Mouse (Mus musculus) stomach, embryonic 15.5 days (tissue): ENCODE measurements around the gene Tmem63b. TPM values are rescaled to one million over a fixed set of nuclear protein-coding genes. Genes with fewer than 3 reads are reported as not detected.

Source experiments
- ATAC-seq: fragments of 200-750 bp; cut with Nextera tagmentation; 2 replicates; pipeline ENCODE4 v1.8.0; 2017; ENCODE audit warnings: low read depth, moderate number of reproducible peaks, moderate TSS enrichment; ENCODE audit not compliant: insufficient read depth, low FRiP score
- H3K27ac ChIP-seq: fragments of 300-500 bp; sonication (generic); 2 replicates; pipeline ENCODE4 v1.5.1; 2015; ENCODE audit warnings: mild to moderate bottlenecking, inconsistent platforms
- H3K27me3 ChIP-seq: fragments of 300-500 bp; sonication (generic); replicated peaks from 2 replicates; pipeline ENCODE4 v1.6.1; 2015; ENCODE audit warnings: inconsistent platforms
- H3K36me3 ChIP-seq: fragments of 300-500 bp; sonication (generic); 2 replicates; pipeline ENCODE4 v1.6.1; 2015; ENCODE audit warnings: inconsistent platforms
- H3K4me1 ChIP-seq: fragments of 300-500 bp; sonication (generic); 2 replicates; pipeline ENCODE4 v1.6.1; 2015; ENCODE audit warnings: inconsistent platforms
- H3K4me2 ChIP-seq: fragments of 300-500 bp; sonication (generic); 2 replicates; pipeline ENCODE4 v1.6.1; 2015; ENCODE audit warnings: mild to moderate bottlenecking, inconsistent platforms
- H3K4me3 ChIP-seq: fragments of 300-500 bp; sonication (generic); replicated peaks from 2 replicates; pipeline ENCODE4 v1.5.1; 2015; ENCODE audit warnings: inconsistent platforms
- H3K9ac ChIP-seq: fragments of 300-500 bp; sonication (generic); 2 replicates; pipeline ENCODE4 v1.6.1; 2015; ENCODE audit warnings: inconsistent platforms
- H3K9me3 ChIP-seq: fragments of 300-500 bp; sonication (generic); 2 replicates; pipeline ENCODE4 v1.6.1; 2016; ENCODE audit warnings: inconsistent platforms
- WGBS: fragments of 180-500 bp; shearing (Covaris S2); methylation state at CpG from one replicate; pipeline ENCODE4 v1.1.7; 2015; 5-methylcytosine and 5-hydroxymethylcytosine counted together
- polyA plus RNA-seq: library from polyadenylated mRNA; unstranded; fragments of >200 nt; fragmentation: Nextera tagmentation; extraction: Ambion mirVana; gene quantifications from 2 replicates; pipeline ENCODE4 v1.2.1, GENCODE M21; 2015

Gene Tmem63b
- polyA plus RNA-seq, 1 experiment from 2014 or later: 39.8 TPM

DNA sequence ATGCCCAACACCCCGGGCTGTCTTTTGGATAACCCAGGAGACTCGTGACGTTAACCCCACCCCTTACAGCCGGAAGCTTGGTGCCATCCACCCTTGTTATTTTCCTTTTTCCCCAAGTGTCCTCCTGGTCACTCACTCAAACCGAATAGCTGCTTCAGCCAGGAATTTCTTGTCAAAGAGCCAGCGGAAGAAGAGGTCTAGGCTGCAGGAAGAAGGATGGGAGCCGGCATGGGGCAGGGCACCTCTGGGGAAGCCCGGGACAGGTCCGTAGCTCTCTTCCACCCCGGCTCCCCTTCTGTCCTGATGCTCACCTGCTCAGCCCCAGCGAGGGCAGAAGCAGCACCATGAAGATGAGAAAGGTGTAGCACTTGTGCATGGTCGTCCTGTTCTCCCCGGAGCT lies 22.1 kb downstream of the Tmem63b start:
- no peak overlapping the region for H3K27ac ChIP-seq
- no peak overlapping the region for H3K4me2 ChIP-seq
- 90% methylated on average over 13 of the region's 13 CpGs for WGBS
- ATAC-seq: no peak
- H3K4me3 ChIP-seq: no peak overlapping the region
- peaks cover 24% of the 10 kb centered on the region for H3K36me3 ChIP-seq
- H3K4me1 ChIP-seq: 0 out of 2 replicates have a peak, but pooled peaks cover 3% of the 10 kb centered on the region
- no peaks in the 10 kb centered on the region for H3K27me3 ChIP-seq
- no peaks in the 10 kb centered on the region for H3K9me3 ChIP-seq
- H3K9ac ChIP-seq: no peak overlapping the region

DNA sequence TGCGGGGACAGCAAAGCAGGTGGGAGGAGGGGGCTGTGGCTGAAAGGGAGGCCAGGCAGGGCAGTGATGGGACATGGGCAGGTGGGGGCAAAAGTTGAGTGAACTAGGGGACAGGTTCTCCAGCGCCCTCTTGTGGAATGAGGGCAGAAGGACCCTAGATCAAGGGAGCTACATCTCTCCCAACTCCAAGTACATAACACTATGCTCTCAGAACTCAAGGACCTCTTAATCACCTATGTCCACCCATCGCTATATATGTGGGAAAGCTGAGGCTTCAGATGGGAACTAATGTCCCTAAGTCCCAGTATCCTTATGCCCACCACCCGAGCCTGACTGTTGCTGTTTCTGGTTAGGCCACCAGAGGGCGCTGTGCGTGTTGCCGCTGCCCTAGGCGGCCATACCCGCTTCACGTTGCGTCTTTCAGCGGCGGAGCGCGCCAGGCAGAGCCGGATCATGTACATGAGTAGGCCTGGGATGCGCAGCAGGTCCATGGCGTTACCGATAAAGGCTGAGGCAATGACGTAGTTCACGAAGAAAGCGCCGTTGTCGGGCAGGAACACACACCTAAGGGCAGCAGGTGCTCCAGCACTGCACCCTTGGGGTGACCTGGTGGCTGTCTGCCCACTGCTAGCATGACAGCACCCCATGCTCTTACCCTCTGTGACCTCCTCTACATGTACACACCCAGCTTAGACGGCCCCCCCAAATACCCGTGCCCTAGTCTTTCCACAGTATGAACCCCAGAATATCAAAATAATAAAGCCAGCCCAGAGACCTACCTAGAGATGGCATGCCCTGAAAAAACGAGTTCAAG lies 23.4 kb downstream of the Tmem63b start:
- WGBS: 27% methylated on average over 27 of the region's 27 CpGs
- Histone ChIP-seq H3K36me3 (peaks cover 22% of the 10 kb centered on the region), H3K27ac (no peak overlapping the region), H3K4me3 (no peak overlapping the region), H3K27me3 (no peaks in the 10 kb centered on the region), H3K4me1 (0 out of 2 replicates have a peak, but pooled peaks cover 3% of the 10 kb centered on the region), H3K4me2 (no peak overlapping the region), H3K9me3 (no peaks in the 10 kb centered on the region), H3K9ac (no peak overlapping the region)
- no peak; the same call in 1 of the 2 replicates for ATAC-seq

DNA sequence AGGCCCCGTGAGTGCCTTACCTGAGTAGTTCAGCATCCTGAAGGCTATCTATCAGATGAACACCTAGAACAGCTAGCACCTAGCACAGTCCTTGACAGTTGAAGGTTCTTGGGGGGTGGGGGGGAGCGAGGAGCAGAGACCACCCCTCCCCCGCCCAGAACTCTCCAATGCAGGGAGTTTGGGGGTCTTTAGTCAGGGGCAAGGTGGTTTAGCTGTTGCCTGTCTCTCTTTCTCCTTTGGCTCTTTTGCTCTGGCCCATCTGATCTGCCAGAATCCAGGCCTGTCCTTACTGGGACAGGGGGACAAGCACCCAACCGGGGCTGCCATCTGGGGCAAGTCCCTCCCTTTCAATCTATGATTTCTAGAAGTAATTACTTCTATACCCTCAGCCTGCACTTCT lies 27.5 kb downstream of the Tmem63b start, which contains the start of gene Capn11:
TSS of gene Capn11 (minus strand) at position 101 of the 400 bp plus-strand sequence.
- no peak within 1 kb of the TSS for H3K9ac ChIP-seq
- WGBS: 79% methylated on average over 4 of the region's 4 CpGs
- no peaks in the 10 kb centered on the region for H3K27me3 ChIP-seq
- no peak for ATAC-seq
- H3K27ac ChIP-seq: no peak within 1 kb of the TSS
- H3K36me3 ChIP-seq: peaks cover 3% of the 10 kb centered on the region; the same call in 1 of the 2 replicates
- H3K4me1 ChIP-seq: no peaks in the 10 kb centered on the region
- no peaks in the 10 kb centered on the region for H3K9me3 ChIP-seq
- no peak within 1 kb of the TSS for H3K4me2 ChIP-seq
- H3K4me3 ChIP-seq: no peak within 1 kb of the TSS

DNA sequence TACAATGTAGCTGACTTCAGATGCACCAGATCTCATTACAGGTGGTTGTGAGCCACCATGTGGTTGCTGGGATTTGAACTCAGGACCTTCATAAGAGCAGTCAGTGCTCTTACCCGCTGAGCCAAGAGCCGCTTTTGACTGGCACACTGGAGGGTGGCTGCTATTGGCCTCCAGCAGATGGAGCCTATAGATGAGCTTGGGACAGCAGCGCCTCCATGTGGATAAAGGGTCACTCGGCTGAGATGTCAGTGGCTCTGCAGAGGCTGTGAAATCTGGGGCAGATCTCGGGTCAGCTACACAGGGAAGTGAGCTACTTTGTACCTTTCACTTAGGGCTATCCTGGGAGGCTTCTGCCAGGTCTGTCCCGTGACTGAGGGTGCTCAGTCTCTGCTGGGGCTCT lies 30.9 kb downstream of the Tmem63b start:
- 23% methylated on average over 6 of the region's 6 CpGs for WGBS
- Histone ChIP-seq H3K27ac (no peak overlapping the region), H3K9ac (no peak overlapping the region), H3K4me3 (no peak overlapping the region), H3K4me2 (no peak overlapping the region), H3K36me3 (no peaks in the 10 kb centered on the region), H3K9me3 (no peaks in the 10 kb centered on the region), H3K4me1 (no peaks in the 10 kb centered on the region), H3K27me3 (no peaks in the 10 kb centered on the region)
- no peak for ATAC-seq

DNA sequence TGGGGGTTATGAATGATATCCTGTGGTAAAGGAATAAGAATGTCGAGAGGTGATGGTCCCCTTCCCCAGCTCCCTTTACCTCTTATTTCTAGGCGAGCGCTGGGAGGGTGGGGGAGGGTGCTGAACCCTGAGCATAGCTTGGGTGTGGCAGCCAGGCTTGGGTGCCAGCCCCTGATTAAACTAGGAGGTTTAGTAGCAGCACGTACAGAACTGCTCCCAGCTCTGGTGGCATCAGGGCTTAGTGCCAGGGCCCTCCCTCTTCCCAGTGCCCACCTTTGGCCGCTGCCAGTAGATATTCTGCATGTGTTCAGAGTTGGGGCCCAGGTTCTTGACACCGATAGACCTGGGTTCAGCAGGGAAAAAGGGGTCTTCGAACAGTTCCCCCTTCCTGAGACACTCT lies 33.5 kb downstream of the Tmem63b start:
- no peak overlapping the region for H3K4me3 ChIP-seq
- H3K4me1 ChIP-seq: no peaks in the 10 kb centered on the region
- no peaks in the 10 kb centered on the region for H3K9me3 ChIP-seq
- no peaks in the 10 kb centered on the region for H3K27me3 ChIP-seq
- H3K9ac ChIP-seq: no peak overlapping the region
- H3K36me3 ChIP-seq: no peaks in the 10 kb centered on the region
- ATAC-seq: no peak
- 56% methylated on average over 7 of the region's 7 CpGs for WGBS
- no peak overlapping the region for H3K4me2 ChIP-seq
- H3K27ac ChIP-seq: no peak overlapping the region

DNA sequence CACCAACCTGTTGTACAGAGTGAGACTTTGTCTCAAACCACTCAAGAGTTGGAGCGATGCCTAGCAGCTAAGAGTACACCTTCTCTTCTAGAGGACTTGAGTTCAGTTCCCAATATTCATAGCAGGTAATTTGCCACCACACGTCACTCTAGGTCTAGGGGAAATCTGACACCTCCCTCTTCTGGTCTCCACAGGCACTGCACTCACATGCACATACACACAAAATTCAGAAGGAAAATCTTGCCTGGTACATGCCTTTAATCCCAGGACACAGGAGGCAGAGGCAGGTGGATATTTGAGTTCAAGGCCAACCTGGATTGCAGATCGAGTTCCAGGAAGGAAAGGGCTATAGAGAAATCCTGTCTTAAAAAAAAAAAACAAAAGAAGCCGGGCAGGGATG lies 42.5 kb downstream of the Tmem63b start:
- H3K4me3 ChIP-seq: no peak overlapping the region
- no peaks in the 10 kb centered on the region for H3K9me3 ChIP-seq
- no peaks in the 10 kb centered on the region for H3K27me3 ChIP-seq
- no peak overlapping the region for H3K4me2 ChIP-seq
- H3K4me1 ChIP-seq: no peaks in the 10 kb centered on the region; the same call in 1 of the 2 replicates
- H3K36me3 ChIP-seq: no peaks in the 10 kb centered on the region
- no peak for ATAC-seq
- no peak overlapping the region for H3K27ac ChIP-seq
- 91% methylated on average over 4 of the region's 4 CpGs for WGBS
- no peak overlapping the region for H3K9ac ChIP-seq

DNA sequence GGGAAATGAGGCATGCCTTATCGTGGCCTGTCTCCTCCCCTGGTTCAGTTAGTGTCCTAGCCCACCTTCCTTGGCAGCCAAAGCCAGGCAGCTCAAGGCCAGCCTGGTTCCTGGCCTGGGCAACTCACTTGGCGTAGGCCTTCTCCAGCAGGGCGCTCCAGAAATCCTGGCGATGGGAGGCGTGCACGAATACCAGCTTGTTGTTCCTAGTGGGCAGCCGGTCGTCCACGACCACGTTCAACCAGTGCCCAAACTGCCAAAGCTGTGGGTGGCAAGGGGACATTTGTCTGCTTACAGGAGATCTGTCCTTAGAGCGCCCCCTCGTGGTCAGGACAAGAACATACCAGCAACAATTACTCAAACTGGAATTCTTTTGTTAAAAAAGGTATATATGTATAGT lies 44.0 kb downstream of the Tmem63b start:
- no peaks in the 10 kb centered on the region for H3K9me3 ChIP-seq
- 24% methylated on average over 12 of the region's 12 CpGs for WGBS

DNA sequence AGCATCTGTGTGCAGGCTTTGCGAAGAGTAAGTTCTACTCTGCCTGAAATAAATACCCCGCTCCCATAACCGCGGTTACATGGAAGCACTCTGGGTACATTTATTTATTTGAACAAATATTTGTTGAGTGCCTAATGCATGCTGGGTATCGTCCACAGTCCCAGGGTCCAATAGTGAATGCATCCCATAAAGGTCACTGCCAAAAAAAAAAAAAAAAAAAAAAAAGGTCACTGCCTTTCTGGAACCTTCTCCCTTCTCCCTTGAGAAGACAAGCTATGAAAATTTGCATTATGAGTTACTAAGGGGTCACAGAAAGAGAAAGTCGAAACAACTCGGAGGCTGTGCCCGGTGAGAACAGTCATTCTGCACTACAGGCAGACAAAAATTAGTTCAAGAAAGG lies 44.7 kb downstream of the Tmem63b start:
- WGBS: 83% methylated on average over 8 of the region's 8 CpGs
- Histone ChIP-seq H3K4me1 (no peaks in the 10 kb centered on the region; the same call in 1 of the 2 replicates), H3K36me3 (no peaks in the 10 kb centered on the region), H3K9ac (no peak overlapping the region), H3K4me2 (no peak overlapping the region), H3K27me3 (no peaks in the 10 kb centered on the region), H3K27ac (no peak overlapping the region), H3K9me3 (no peaks in the 10 kb centered on the region), H3K4me3 (no peak overlapping the region)
- no peak for ATAC-seq

More for the DNA sequence above, 44.0 kb downstream of the Tmem63b start:
- H3K9ac ChIP-seq: no peak overlapping the region
- ATAC-seq: no peak
- no peaks in the 10 kb centered on the region; the same call in 1 of the 2 replicates for H3K4me1 ChIP-seq
- H3K27me3 ChIP-seq: no peaks in the 10 kb centered on the region
- no peak overlapping the region for H3K4me2 ChIP-seq
- H3K4me3 ChIP-seq: no peak overlapping the region
- no peaks in the 10 kb centered on the region for H3K36me3 ChIP-seq
- no peak overlapping the region for H3K27ac ChIP-seq

DNA sequence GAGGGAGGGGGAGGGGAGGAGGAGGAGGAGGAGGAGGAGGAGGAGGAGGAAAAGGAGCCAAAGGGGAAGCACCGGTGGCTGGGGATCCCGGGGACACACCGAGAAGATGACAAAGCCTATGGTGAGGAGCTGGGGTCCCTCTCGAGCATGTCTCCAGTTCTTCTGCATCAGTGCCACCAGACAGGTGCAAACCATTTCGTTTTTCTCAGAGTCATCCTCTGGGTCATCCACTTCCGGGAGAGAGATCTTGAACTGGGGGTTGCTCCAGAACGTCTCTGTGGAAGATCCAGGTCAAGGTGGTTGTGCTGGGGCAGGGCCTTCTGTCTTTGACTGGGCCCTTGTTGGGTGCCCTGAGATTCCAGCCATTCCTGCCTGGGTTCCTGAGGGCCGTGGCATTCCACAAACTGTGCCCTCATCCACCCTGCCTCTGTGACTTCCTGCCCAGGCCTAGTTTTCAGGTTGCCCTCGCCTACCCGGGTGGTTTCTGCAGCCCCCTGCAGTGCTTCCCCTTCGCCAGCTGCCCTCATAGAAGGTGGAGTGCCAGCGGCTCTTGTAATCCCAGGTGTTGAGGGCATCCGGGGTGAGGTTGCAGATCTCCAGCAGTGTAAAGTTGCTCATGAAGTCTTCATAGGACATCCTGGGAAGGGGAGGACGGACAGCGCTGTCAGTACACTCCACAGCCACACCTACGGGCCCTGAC lies 48.0 kb downstream of the Tmem63b start:
- WGBS: 78% methylated on average over 16 of the region's 16 CpGs
- no peaks in the 10 kb centered on the region for H3K27me3 ChIP-seq
- H3K4me1 ChIP-seq: no peaks in the 10 kb centered on the region; the same call in 1 of the 2 replicates
- H3K9me3 ChIP-seq: no peaks in the 10 kb centered on the region
- ATAC-seq: no peak
- H3K4me2 ChIP-seq: no peak overlapping the region
- no peak overlapping the region for H3K9ac ChIP-seq
- H3K36me3 ChIP-seq: no peaks in the 10 kb centered on the region
- H3K4me3 ChIP-seq: no peak overlapping the region
- H3K27ac ChIP-seq: no peak overlapping the region

DNA sequence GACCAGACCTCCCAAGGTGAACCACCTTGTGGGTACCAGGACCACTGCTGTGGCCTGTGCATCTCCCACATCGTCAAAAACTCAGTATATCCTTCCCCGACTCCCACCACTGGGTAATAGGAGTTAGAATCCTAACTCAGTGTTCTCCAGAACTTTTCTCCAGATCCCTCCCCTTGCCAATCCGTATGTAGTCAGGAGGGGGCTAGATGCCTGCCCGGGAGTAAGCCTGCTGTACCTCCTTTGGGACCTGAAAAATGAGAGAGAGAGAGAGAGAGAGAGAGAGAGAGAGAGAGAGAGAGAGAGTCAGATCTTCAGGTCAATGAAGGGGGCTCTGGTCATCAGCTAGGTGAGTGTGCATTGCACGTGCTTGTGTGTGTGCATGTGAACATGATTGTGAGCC lies 52.7 kb downstream of the Tmem63b start:
- Histone ChIP-seq H3K27ac (no peak overlapping the region), H3K4me1 (peaks cover 13% of the 10 kb centered on the region), H3K9me3 (no peaks in the 10 kb centered on the region), H3K27me3 (no peaks in the 10 kb centered on the region), H3K9ac (no peak overlapping the region), H3K4me3 (no peak overlapping the region), H3K4me2 (no peak overlapping the region), H3K36me3 (no peaks in the 10 kb centered on the region)
- WGBS: 77% methylated on average over 5 of the region's 5 CpGs
- no peak for ATAC-seq

DNA sequence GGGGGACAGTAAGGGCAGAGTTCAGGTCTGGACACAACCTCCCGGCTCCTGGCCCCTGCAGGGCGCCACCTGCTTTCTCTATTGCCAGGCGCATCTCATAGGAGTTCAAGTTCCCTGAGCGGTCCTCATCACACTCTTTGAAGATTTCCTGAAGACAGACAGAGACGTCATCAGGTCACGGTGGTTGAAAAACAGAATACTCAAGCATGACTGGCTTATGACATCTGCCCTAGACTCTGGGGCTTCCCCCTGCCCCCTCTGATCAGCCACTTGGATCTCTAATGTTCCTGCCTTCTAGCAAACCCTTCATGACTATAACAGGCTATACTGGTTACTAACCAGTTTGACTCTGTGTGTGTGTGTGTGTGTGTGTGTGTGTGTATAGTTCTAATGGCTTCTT lies 54.8 kb downstream of the Tmem63b start:
- no peak overlapping the region for H3K27ac ChIP-seq
- no peaks in the 10 kb centered on the region for H3K27me3 ChIP-seq
- no peak overlapping the region for H3K4me3 ChIP-seq
- H3K4me2 ChIP-seq: no peak overlapping the region
- no peak overlapping the region for H3K9ac ChIP-seq
- 69% methylated on average over 6 of the region's 6 CpGs for WGBS
- H3K36me3 ChIP-seq: no peaks in the 10 kb centered on the region
- ATAC-seq: no peak
- H3K9me3 ChIP-seq: no peaks in the 10 kb centered on the region
- peaks cover 13% of the 10 kb centered on the region for H3K4me1 ChIP-seq

DNA sequence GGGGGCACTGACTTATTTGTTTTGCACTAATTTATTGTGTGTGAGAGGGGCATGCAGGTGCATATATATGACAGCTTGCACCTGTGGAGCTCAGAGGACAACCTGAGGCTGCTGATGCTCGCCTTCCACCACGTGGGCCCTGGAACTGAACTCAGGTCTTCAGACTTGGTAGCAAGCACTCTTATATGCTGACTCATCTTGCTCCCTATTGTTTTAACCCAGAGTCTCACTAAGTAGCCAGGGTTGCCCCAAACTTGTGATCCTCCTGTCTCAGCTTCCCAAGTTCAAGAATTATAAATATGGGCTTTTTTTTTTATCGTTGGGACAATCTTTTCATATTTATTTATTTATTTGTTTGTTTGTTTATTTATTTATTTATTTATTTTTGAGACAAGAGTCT lies 55.7 kb downstream of the Tmem63b start:
- Histone ChIP-seq H3K4me3 (no peak overlapping the region), H3K9ac (no peak overlapping the region), H3K9me3 (no peaks in the 10 kb centered on the region), H3K27ac (no peak overlapping the region), H3K4me1 (peaks cover 19% of the 10 kb centered on the region), H3K36me3 (no peaks in the 10 kb centered on the region), H3K27me3 (no peaks in the 10 kb centered on the region), H3K4me2 (peak overlapping the region; percentile 65; the same call in 1 of the 2 replicates)
- 55% methylated on average over 3 of the region's 3 CpGs for WGBS
- ATAC-seq: no peak
